Mouse (Mus musculus) kidney, embryonic 14.5 days (tissue): ENCODE measurements around the gene Sdhd. TPM values are rescaled to one million over a fixed set of nuclear protein-coding genes. Genes with fewer than 3 reads are reported as not detected.
A peak's percentile ranks its signal among the peaks of the same experiment; 100 is the strongest.
"Not testable (repeated sequence)": the region's sequence is repeated elsewhere in the genome, so short reads cannot be mapped to it uniquely, and the experiment has no call there.

Source experiments
- ATAC-seq: fragments of 200-750 bp; cut with Nextera tagmentation; 2 replicates; pipeline ENCODE4 v1.8.0; 2017; ENCODE audit warnings: moderate number of reproducible peaks, mild to moderate bottlenecking, moderate TSS enrichment, moderate library complexity; ENCODE audit not compliant: low FRiP score, low TSS enrichment
- H3K27ac ChIP-seq: fragments of 300-500 bp; sonication (generic); 2 replicates; pipeline ENCODE4 v1.5.1; 2014; ENCODE audit warnings: low read depth, mild to moderate bottlenecking, low read length, moderate library complexity, mixed read lengths
- H3K27me3 ChIP-seq: fragments of 300-500 bp; sonication (generic); 2 replicates; pipeline ENCODE4 v1.6.1; 2014; ENCODE audit warnings: mild to moderate bottlenecking, low read length; ENCODE audit not compliant: control insufficient read depth, insufficient read depth
- H3K36me3 ChIP-seq: fragments of 300-500 bp; sonication (generic); 2 replicates; pipeline ENCODE4 v1.6.1; 2014; ENCODE audit warnings: low read length, mixed read lengths; ENCODE audit not compliant: control insufficient read depth, insufficient read depth
- H3K4me1 ChIP-seq: fragments of 300-500 bp; sonication (generic); 2 replicates; pipeline ENCODE4 v1.6.1; 2014; ENCODE audit warnings: low read length, mixed read lengths; ENCODE audit not compliant: control insufficient read depth, insufficient read depth
- H3K4me2 ChIP-seq: fragments of 300-500 bp; sonication (generic); replicated peaks from 2 replicates; pipeline ENCODE4 v1.6.1; 2014; ENCODE audit warnings: low read depth, mild to moderate bottlenecking, low read length
- H3K4me3 ChIP-seq: fragments of 300-500 bp; sonication (generic); 2 replicates; pipeline ENCODE4 v1.5.1; 2014; ENCODE audit warnings: mild to moderate bottlenecking, low read length
- H3K9ac ChIP-seq: fragments of 300-500 bp; sonication (generic); 2 replicates; pipeline ENCODE4 v1.6.1; 2014; ENCODE audit warnings: low read depth, mild to moderate bottlenecking, low read length, moderate library complexity
- H3K9me3 ChIP-seq: fragments of 300-500 bp; sonication (generic); 2 replicates; pipeline ENCODE4 v1.6.1; 2016; ENCODE audit warnings: low read length; ENCODE audit not compliant: control insufficient read depth
- WGBS: fragments of 180-500 bp; shearing (Covaris S2); extraction: QIAGEN DNeasy Blood & Tissue Kit; methylation state at CpG from one replicate; pipeline ENCODE4 v1.1.7; 2014; 5-methylcytosine and 5-hydroxymethylcytosine counted together
- polyA plus RNA-seq: library from polyadenylated mRNA; unstranded; fragments of >200 nt; fragmentation: Nextera tagmentation; extraction: Ambion mirVana; gene quantifications from 2 replicates; pipeline ENCODE4 v1.2.1, GENCODE M21; 2014

Sdhd gene
- 365 and 387 TPM in 2 replicates for polyA plus RNA-seq

DNA sequence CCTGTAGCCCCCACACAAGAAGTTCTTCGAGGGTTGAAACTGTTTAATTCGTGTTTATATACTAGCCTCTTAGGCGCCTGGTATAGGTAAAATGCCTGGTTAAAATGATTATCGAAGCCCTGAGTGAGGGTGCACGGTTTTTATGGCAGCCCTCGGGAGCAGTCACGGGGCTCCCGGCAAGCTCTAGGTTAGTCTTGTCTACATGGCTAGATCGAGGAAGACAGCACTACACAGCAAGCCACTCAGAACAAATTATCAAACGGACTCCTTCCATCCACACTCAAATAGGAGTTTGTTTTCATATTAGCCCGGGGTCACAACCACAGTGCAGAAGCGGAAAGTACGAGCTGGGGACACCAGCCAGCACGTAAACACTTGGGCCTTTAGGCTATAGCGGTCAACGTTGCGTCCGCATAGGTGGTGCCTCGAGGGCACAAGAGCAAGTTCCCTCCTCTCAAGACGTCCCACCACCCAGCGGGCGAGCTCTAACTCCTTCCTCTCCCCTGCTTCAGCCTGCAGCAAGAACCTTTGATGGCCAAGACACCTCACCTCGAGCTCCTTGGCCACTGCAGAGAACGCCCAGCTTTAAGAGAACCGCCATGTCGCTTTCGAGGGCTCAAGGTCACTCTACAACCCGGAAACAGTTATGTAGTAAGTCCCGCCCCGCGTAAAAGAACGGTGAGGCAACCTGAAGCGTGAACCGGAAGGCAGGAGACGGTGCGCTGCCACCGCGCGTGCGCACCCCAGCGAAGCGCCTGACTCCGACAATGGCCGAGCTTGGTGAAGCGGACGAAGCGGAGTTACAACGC lies at the start of gene Sdhd, which contains the start of gene Timm8b:
TSS of gene Sdhd (minus strand) at position 624 of the 809 bp plus-strand sequence.
TSS of gene Timm8b (plus strand) at position 722 of the 809 bp plus-strand sequence.
- WGBS, result under 1% methylated on average over 48 of the region's 48 CpGs

DNA sequence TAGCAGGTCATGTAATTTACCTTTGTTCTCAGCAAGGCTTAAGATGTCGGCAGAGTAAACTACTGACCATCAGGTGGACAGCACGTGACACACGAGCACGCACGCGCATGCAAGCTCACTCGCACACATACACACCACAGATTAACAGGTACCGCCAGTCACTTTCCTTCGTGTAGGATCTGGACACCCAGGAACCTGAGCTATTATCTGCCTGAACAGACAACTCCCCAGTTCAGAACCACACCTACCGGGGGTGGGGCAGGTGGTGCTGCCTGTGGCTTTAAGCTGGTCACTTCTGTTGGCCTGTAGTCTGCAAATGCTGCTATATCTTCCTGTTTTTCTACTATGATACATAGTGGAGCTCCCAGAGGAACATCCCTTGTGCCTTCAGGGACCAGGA lies 46.9 kb upstream of the Sdhd start:
- no peak overlapping the region for H3K27ac ChIP-seq
- H3K9me3 ChIP-seq, result no peaks in the 10 kb centered on the region
- H3K9ac ChIP-seq, result no peak overlapping the region
- peaks cover 79% of the 10 kb centered on the region for H3K36me3 ChIP-seq
- WGBS, result 97% methylated on average over 10 of the region's 10 CpGs
- no peak for ATAC-seq
- H3K27me3 ChIP-seq, result no peaks in the 10 kb centered on the region
- H3K4me1 ChIP-seq, result no peaks in the 10 kb centered on the region
- H3K4me3 ChIP-seq, result no peak overlapping the region
- H3K4me2 ChIP-seq, result no peak overlapping the region

More for the DNA sequence above, at the start of gene Sdhd, which contains the start of gene Timm8b:
- peak; percentile 97 for ATAC-seq
- peak within 1 kb of the TSS; percentile 86 for H3K9ac ChIP-seq
- peaks cover 47% of the 10 kb centered on the region for H3K36me3 ChIP-seq
- H3K4me1 ChIP-seq, result peaks cover 15% of the 10 kb centered on the region
- H3K4me2 ChIP-seq, result peak within 1 kb of the TSS; percentile 77
- H3K9me3 ChIP-seq, result no peaks in the 10 kb centered on the region
- no peaks in the 10 kb centered on the region for H3K27me3 ChIP-seq
- peak within 1 kb of the TSS; percentile 89 for H3K27ac ChIP-seq
- H3K4me3 ChIP-seq, result peak within 1 kb of the TSS; percentile 81

DNA sequence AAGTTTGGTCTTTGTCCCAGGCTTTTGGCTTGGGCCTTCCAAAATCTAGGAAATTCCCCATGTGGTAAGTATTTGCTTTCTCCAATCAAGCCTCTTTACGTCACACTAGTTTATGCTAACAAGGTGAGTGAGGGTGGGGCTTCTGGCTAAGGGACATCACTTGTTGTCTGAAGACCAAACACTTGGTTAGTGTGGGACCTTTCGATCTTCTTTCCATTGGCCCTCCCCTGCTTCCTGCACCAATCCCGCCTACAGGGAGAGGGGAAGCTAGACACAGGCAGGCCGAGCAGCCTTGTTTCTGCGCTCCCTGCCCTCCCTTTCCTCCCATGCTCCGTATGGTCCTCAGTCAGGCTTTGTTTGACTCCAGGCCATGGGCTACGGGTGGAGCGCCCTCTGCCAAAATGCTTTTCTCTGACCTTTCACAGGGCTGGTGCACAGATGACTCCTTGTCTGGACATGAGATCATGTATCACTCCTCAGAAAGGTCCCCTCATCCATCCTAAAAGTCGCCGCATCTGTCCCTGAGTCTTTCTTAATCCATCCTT lies 43.3 kb upstream of the Sdhd start:
- no peak overlapping the region for H3K4me2 ChIP-seq
- H3K27ac ChIP-seq, result no peak overlapping the region
- no peak overlapping the region for H3K9ac ChIP-seq
- H3K36me3 ChIP-seq, result peaks cover 91% of the 10 kb centered on the region
- no peak overlapping the region for H3K4me3 ChIP-seq
- no peaks in the 10 kb centered on the region for H3K27me3 ChIP-seq
- 77% methylated on average over 10 of the region's 10 CpGs for WGBS
- H3K9me3 ChIP-seq, result no peaks in the 10 kb centered on the region
- H3K4me1 ChIP-seq, result no peaks in the 10 kb centered on the region
- no peak for ATAC-seq

DNA sequence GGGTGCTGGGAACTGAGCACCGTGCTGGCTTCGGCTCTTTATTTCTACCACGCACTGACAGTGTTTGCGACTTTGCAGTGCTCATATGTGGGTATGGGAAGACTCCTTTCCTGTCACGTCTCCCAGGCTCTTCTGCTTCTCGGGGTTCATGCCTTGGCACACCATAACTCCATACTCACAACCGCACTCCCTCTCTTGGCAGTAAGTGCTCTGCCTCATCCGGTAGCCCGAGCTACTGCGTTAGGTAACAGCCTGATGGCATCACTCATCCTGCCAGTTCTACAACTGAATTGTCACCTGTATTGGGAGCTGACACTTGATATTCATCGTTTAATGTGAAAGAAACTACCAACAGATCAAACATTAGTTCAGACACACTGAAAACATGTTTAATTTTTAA lies 30.7 kb upstream of the Sdhd start:
- H3K27me3 ChIP-seq, result no peaks in the 10 kb centered on the region
- H3K27ac ChIP-seq, result no peak overlapping the region
- H3K36me3 ChIP-seq, result peaks cover 49% of the 10 kb centered on the region
- H3K4me2 ChIP-seq, result no peak overlapping the region
- no peaks in the 10 kb centered on the region for H3K4me1 ChIP-seq
- ATAC-seq, result no peak
- H3K9ac ChIP-seq, result no peak overlapping the region
- WGBS, result 96% methylated on average over 11 of the region's 11 CpGs
- no peak overlapping the region for H3K4me3 ChIP-seq
- H3K9me3 ChIP-seq, result no peaks in the 10 kb centered on the region

DNA sequence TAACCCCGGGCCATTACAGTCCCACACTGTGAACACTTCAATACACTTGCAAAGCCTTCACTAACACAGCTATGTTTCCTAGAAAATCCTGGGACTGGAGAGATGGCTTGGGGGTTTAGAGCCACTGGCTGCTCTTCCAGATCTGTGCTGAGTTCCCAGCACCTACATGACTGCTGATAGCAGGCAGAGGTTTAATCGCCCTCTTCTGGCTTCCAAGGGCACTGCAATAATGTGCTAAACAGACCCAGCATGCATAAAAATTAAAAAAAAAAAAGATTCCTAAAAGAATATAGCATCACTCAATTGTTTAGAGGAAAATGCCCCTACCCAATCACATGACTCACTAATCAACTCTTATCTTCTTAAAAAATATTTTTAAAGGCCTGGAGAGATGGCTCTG lies 29.4 kb upstream of the Sdhd start:
- Histone ChIP-seq H3K4me3 (no peak overlapping the region), H3K4me1 (no peaks in the 10 kb centered on the region), H3K27me3 (no peaks in the 10 kb centered on the region), H3K9me3 (no peaks in the 10 kb centered on the region), H3K4me2 (no peak overlapping the region), H3K36me3 (peaks cover 38% of the 10 kb centered on the region), H3K9ac (no peak overlapping the region), H3K27ac (no peak overlapping the region)
- 57% methylated on average over 2 of the region's 2 CpGs for WGBS
- ATAC-seq, result no peak

DNA sequence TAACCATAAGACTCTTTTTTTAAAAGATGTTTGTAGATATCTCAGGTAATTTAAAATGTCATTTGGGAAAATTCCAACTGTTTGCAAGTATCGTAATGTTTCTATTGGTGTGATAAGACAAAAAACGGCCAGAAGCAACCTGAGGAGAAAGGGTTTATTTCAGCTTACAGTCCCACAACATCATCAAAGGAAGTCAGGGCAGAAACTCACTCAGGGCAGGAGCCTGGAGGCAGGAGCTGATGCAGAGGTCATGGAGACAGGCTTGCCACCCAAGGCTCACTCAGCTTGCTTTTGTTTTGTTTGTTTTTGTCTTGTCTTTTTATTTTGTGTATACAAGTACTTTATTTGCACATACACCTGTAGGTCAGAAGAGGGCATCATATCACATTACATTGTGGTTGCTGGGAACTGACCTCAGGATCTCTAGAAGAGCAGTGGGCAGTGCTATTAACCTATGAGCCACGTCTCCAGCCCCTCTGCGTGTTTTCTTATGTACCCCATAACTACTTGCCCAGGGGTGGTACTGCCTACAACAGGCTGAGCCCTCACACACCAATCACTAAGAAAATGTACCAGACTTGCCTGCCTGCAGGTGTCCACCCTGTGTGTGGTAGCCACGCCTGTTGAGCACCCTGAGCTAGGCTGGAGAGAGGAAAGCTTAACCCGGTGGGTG lies 28.5 kb upstream of the Sdhd start:
- no peak overlapping the region for H3K4me3 ChIP-seq
- ATAC-seq, result no peak
- no peaks in the 10 kb centered on the region for H3K9me3 ChIP-seq
- H3K4me1 ChIP-seq, result no peaks in the 10 kb centered on the region
- peaks cover 29% of the 10 kb centered on the region for H3K36me3 ChIP-seq
- H3K27ac ChIP-seq, result no peak overlapping the region
- H3K4me2 ChIP-seq, result no peak overlapping the region
- H3K27me3 ChIP-seq, result no peaks in the 10 kb centered on the region
- 83% methylated on average over 6 of the region's 6 CpGs for WGBS
- H3K9ac ChIP-seq, result no peak overlapping the region

DNA sequence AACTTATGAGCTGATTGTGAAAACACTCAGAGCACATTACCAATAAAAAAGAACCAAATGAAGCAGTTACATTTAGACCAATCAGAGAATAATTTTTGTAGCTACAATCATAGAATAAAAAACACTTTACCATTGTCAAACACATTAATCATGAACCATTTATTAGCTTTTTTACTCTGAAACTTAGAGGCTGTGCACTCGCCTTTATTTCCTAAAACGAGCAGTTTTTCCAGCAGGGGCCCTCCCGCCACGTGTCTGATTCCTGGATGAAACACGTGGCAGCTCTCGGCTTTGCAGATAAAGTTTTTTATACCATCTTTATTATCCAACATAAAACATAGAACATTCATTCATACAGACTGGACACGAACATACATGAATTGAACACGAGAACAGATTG lies 27.3 kb upstream of the Sdhd start:
- H3K36me3 ChIP-seq, result peaks cover 21% of the 10 kb centered on the region
- H3K27me3 ChIP-seq, H3K4me3 ChIP-seq, H3K4me2 ChIP-seq, H3K27ac ChIP-seq, H3K4me1 ChIP-seq, H3K9ac ChIP-seq, H3K9me3 ChIP-seq, ATAC-seq: not testable (repeated sequence)
- 80% methylated on average over 6 of the region's 8 CpGs for WGBS

DNA sequence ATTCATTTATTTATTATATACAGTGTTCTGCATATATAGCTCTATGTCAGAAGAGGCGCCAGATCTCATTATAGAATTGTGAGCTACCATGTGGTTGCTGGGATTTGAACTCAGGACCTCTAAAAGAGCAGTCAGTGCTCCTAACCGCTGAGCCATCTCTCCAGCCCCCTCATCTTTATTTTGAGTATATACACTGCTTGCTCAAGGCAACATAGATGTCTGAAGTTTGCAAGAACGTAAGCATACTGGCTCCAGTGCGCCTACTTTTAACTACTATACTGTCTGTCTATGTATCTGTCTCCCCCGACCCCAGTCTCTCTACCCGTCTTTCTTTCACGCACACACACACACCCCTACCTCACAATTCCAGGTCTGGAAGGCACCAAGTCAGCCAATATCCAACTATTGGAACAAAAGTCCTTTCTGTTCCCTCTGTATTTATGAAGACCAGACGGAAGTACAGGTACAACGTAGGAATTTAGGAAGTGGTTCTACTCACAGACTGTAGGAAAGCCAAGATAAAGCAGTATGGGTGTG lies 14.2 kb upstream of the Sdhd start:
- no peaks in the 10 kb centered on the region for H3K9me3 ChIP-seq
- no peak for ATAC-seq
- WGBS, result 64% methylated on average over 9 of the region's 9 CpGs
- peak overlapping the region; percentile 94 for H3K4me3 ChIP-seq
- H3K4me1 ChIP-seq, result peaks cover 7% of the 10 kb centered on the region; the same call in 1 of the 2 replicates
- peaks cover 24% of the 10 kb centered on the region for H3K36me3 ChIP-seq
- no peak overlapping the region for H3K27ac ChIP-seq
- H3K27me3 ChIP-seq, result no peaks in the 10 kb centered on the region
- peak overlapping the region; percentile 61 for H3K4me2 ChIP-seq
- no peak overlapping the region; the same call in 1 of the 2 replicates for H3K9ac ChIP-seq
